ENCODE assay signal across 30 mouse cellular contexts in genomic region chr11:83663532-83663931, GRCm38 (mm10). TPM values are rescaled to one million over a fixed set of nuclear protein-coding genes. Genes with fewer than 3 reads are reported as not detected.
A peak's percentile ranks its signal among the peaks of the same experiment; 100 is the strongest.
DNase-seq lines count a peak whose midpoint lies in the region; ATAC-seq lines count a peak whose summit lies in the region.
"Had no signal": no experiment of that assay in that cellular context is flagged by ENCODE, and none has a peak within 500 bp of the region (broad histone marks: within the 10 kb centered on the region; RNA-seq: fewer than 3 reads in every experiment).

No protein-coding gene starts in this region.

- peak; percentile 89 for DNase-seq in heart, adult 11 months
- DNase-seq in heart, postnatal 25 days (ENCODE audit: low spot score): no peak
- peak; percentile 69 for DNase-seq in 416B (ENCODE audit: low read depth)
- DNase-seq in adrenal gland, adult 8-10 months: no peak
- DNase-seq in kidney, adult 9 months: no peak
- no peak for DNase-seq in adrenal gland, adult (ENCODE audit: inconsistent age in 2 of 2, low spot score in 1 of 2)
- DNase-seq: adrenal gland, postnatal 14 days; cerebellum, adult 18-20 months; cerebellum, postnatal 10 days; gastrocnemius, postnatal 14 days; heart, adult 18-20 months; heart, postnatal 4 days; kidney, adult 11 months; kidney, postnatal 4 days; layer of hippocampus, postnatal 36 days; left cerebral cortex, postnatal 4 days; liver, embryonic 13.5 days; lung, adult 2 months; lung, postnatal 4 days; retina, postnatal 1 day; right cerebral cortex, postnatal 14 days; thymus, adult 18-20 months; thymus, postnatal 25 days had no signal

- ATAC-seq in hematopoietic stem cell, adult 5-6 weeks (replicated peaks in 1 of 2; ENCODE audit: insufficient read depth in 1 of 2, low FRiP score in 2 of 2, low TSS enrichment in 1 of 2, low read depth in 1 of 2, poor library complexity in 2 of 2, severe bottlenecking in 2 of 2): peak; percentile 12 to 53; a peak in 2 of 4 replicates
- peak; percentile 62 for ATAC-seq in neutrophil, adult 5-6 weeks (ENCODE audit: extremely low read depth, insufficient number of reproducible peaks, low FRiP score, poor library complexity, severe bottlenecking)
- ATAC-seq: forebrain, embryonic 13.5 days; inflammation-experienced regulatory T-cells, adult 6 months; midbrain, embryonic 16.5 days had no signal

- intact Hi-C loops in heart, postnatal 25 days (cut with DNase I): no loop called here

RNA-seq across cellular contexts. Expression of gene Ccl4, which starts 1.1 kb away (rescaled TPM):
- total RNA-seq in heart, postnatal 25 days (2021): not detected
- 160 and 215 TPM in 2 replicates for total RNA-seq in hematopoietic stem cell, adult 5-6 weeks (2017)
- 15.6 and 16.2 TPM in 2 replicates for total RNA-seq in neutrophil, adult 5-6 weeks (2017)
- 1 to 10 TPM in 1 of 4 experiments, under 1 TPM in 2, not detected in 1; 0.52 to 1.4 (median 0.59) TPM for total RNA-seq in adrenal gland, adult 8-10 months (2022)
- total RNA-seq: adrenal gland, postnatal 14 days; gastrocnemius, postnatal 14 days; heart, adult 18-20 months; heart, postnatal 4 days; layer of hippocampus, postnatal 36 days; left cerebral cortex, postnatal 4 days had no signal

RNA-seq across cellular contexts. Expression of gene Ccl3, which starts 14.4 kb away (rescaled TPM):
- under 1 TPM in 1 of 2 experiments, not detected in 1; 0.36 TPM for total RNA-seq in heart, postnatal 25 days (2021)
- 333 and 445 TPM in 2 replicates for total RNA-seq in hematopoietic stem cell, adult 5-6 weeks (2017)
- 25.6 and 29.2 TPM in 2 replicates for total RNA-seq in neutrophil, adult 5-6 weeks (2017)
- 1 to 10 TPM in 2 of 4 experiments, under 1 TPM in 2; 0.67 to 1.1 (median 0.91) TPM for total RNA-seq in adrenal gland, adult 8-10 months (2022)
- total RNA-seq: adrenal gland, postnatal 14 days; gastrocnemius, postnatal 14 days; heart, adult 18-20 months; layer of hippocampus, postnatal 36 days had no signal

RNA-seq across cellular contexts. Expression of gene Rpl9-ps1, which starts 18.1 kb away (rescaled TPM):
- total RNA-seq in heart, postnatal 25 days (2021): not detected
- 9.7 TPM in 1 of 2 replicates, not detected in the other for total RNA-seq in hematopoietic stem cell, adult 5-6 weeks (2017)
- 1.4 TPM in 1 of 2 replicates, not detected in the other for total RNA-seq in neutrophil, adult 5-6 weeks (2017)
- not detected for total RNA-seq in adrenal gland, adult 8-10 months (2022)
- total RNA-seq: adrenal gland, postnatal 14 days; G1E; gastrocnemius, postnatal 14 days; heart, adult 18-20 months; heart, postnatal 4 days; layer of hippocampus, adult 8-10 months; layer of hippocampus, postnatal 36 days; left cerebral cortex, postnatal 4 days had no signal

RNA-seq across cellular contexts. Expression of gene Wfdc17, which starts 40.3 kb away (rescaled TPM):
- total RNA-seq in heart, postnatal 25 days (2021): 1 to 10 TPM; 2.0 to 2.5 TPM
- total RNA-seq in hematopoietic stem cell, adult 5-6 weeks (2017): 54.2 and 80.5 TPM in 2 replicates
- total RNA-seq in neutrophil, adult 5-6 weeks (2017): 160 TPM in 2 replicates
- 10 to 100 TPM in 1 of 4 experiments, 1 to 10 TPM in 3; 1.4 to 12.0 (median 5.6) TPM for total RNA-seq in adrenal gland, adult 8-10 months (2022)
- total RNA-seq: G1E; heart, postnatal 4 days; left cerebral cortex, postnatal 4 days had no signal

RNA-seq across cellular contexts. Expression of gene Wfdc18, which starts 45.3 kb away (rescaled TPM):
- not detected for total RNA-seq in heart, postnatal 25 days (2021)
- 6.6 and 15.4 TPM in 2 replicates for total RNA-seq in hematopoietic stem cell, adult 5-6 weeks (2017)
- 1.5 and 2.5 TPM in 2 replicates for total RNA-seq in neutrophil, adult 5-6 weeks (2017)
- not detected for total RNA-seq in adrenal gland, adult 8-10 months (2022)
- total RNA-seq: adrenal gland, postnatal 14 days; G1E; gastrocnemius, postnatal 14 days; heart, adult 18-20 months; layer of hippocampus, adult 8-10 months; layer of hippocampus, postnatal 36 days; left cerebral cortex, postnatal 4 days had no signal

Comparison
In these comparisons a context has a peak if more than half of its experiments do, and no peak if none do; other contexts are left out.
1. DNase-seq: peak in heart, adult 11 months (single experiment) and 416B (single experiment); none in heart, postnatal 25 days (single experiment), adrenal gland, adult 8-10 months (single experiment), kidney, adult 9 months (single experiment) and adrenal gland, adult (0 of 2).
2. RNA of gene Ccl3, which starts 14.4 kb away (total RNA-seq): 333 to 445 TPM in hematopoietic stem cell, adult 5-6 weeks; 25.6 to 29.2 TPM in neutrophil, adult 5-6 weeks, 0.67 to 1.1 TPM in adrenal gland, adult 8-10 months and 0.36 TPM in heart, postnatal 25 days; every median in the first group is over 10 times any median in the second.